Mouse (Mus musculus): ENCODE measurements around the gene Gpx6. TPM values are rescaled to one million over a fixed set of nuclear protein-coding genes. Genes with fewer than 3 reads are reported as not detected.

Gpx6 gene
- total RNA-seq, 2 experiments from 2014 or later = not detected

- intact Hi-C loops (cut with DNase I) = loop anchor here (10.0 kb wide), 1 partner anchor 1028 kb away; no protein-coding TSS in a partner anchor
- DNase-seq = no peak
Measured at GRCm38 (mm10) chr13:21322509-21323375, 10.8 kb downstream of the Gpx6 start.

- intact Hi-C loops (cut with DNase I) = loop anchor here (10.0 kb wide), 1 partner anchor 1029 kb away; no protein-coding TSS in a partner anchor
- no peak for DNase-seq
Measured at GRCm38 (mm10) chr13:21323405-21323804, 11.5 kb downstream of the Gpx6 start.

GRCm38 (mm10) chr13:21326191-21326590 is 14.3 kb downstream of the Gpx6 start:
- peak in 1 of 2 experiments; percentile 15 for DNase-seq
- intact Hi-C loops (cut with DNase I) = loop anchor here (2.0 to 10.0 kb wide), 5 partner anchors 47 to 1031 kb away; no protein-coding TSS in a partner anchor

- intact Hi-C loops (cut with DNase I) = loop anchor here (2.0 to 10.0 kb wide), 5 partner anchors 48 to 1032 kb away; no protein-coding TSS in a partner anchor
- DNase-seq = peak; percentile 83 to 90
Measured at GRCm38 (mm10) chr13:21326657-21327211, 14.8 kb downstream of the Gpx6 start.

- peak in 1 of 2 experiments; percentile 3 for DNase-seq
- intact Hi-C loops (cut with DNase I) = loop anchor here (2.0 to 10.0 kb wide), 5 partner anchors 49 to 1033 kb away; no protein-coding TSS in a partner anchor
Measured at GRCm38 (mm10) chr13:21327424-21327823, 15.5 kb downstream of the Gpx6 start.

GRCm38 (mm10) chr13:21346610-21347009 is 34.7 kb downstream of the Gpx6 start, which contains the start of gene Olfr1367:
Olfr1367 (plus strand) TSS chr13:21346910.
- intact Hi-C loops (cut with DNase I) = no loop called here
- DNase-seq = no peak

- intact Hi-C loops (cut with DNase I) = no loop called here
- no peak for DNase-seq
Measured at GRCm38 (mm10) chr13:21350593-21350992, 38.7 kb downstream of the Gpx6 start.

GRCm38 (mm10) chr13:21362621-21363248 is 50.8 kb downstream of the Gpx6 start, which contains the start of gene Zscan12:
Zscan12 (plus strand) TSS chr13:21362820.
- intact Hi-C loops (cut with DNase I) = loop anchor here (2.0 to 5.0 kb wide), 3 partner anchors 40 to 168 kb away; partner anchors contain the start of genes Zkscan3, Zkscan8 and Zscan26
- peak; percentile 93 to 94 for DNase-seq

- intact Hi-C loops (cut with DNase I) = loop anchor here (2.0 to 5.0 kb wide), 3 partner anchors 39 to 167 kb away; partner anchors contain the start of genes Zkscan3, Zkscan8 and Zscan26
- peak in 1 of 2 experiments; percentile 10 for DNase-seq
Measured at GRCm38 (mm10) chr13:21363719-21364118, 51.8 kb downstream of the Gpx6 start.

GRCm38 (mm10) chr13:21366635-21367034 is 54.7 kb downstream of the Gpx6 start:
- intact Hi-C loops (cut with DNase I) = no loop called here
- DNase-seq = no peak

Other genes starting within 250 kb of the Gpx6 start
- not detected for gene Olfr1370, start 237.2 kb upstream of the Gpx6 start, total RNA-seq (2021)
- gene Olfr1369-ps1, start 200.6 kb upstream of the Gpx6 start, total RNA-seq (2021) = not detected
- gene Olfr263, start 182.5 kb upstream of the Gpx6 start, total RNA-seq (2021) = not detected
- gene Olfr1368, start 166.3 kb upstream of the Gpx6 start, total RNA-seq (2021) = not detected
- gene Trim27, start 132.7 kb upstream of the Gpx6 start, total RNA-seq (2021) = 10 to 100 TPM; 26.9 to 33.6 TPM
- gene Gpx5, start 19.4 kb upstream of the Gpx6 start, total RNA-seq (2021) = not detected
- not detected for gene Olfr1367, start 34.8 kb downstream of the Gpx6 start, total RNA-seq (2021)
- gene Zscan12, start 50.7 kb downstream of the Gpx6 start, total RNA-seq (2021) = 1 to 10 TPM; 6.3 to 7.1 TPM
- gene Zkscan3, start 90.6 kb downstream of the Gpx6 start, total RNA-seq (2021) = 10 to 100 TPM; 38.9 to 39.0 TPM
- gene Pgbd1, start 128.9 kb downstream of the Gpx6 start, total RNA-seq (2021) = under 1 TPM; 0.36 to 0.89 TPM
- gene Zscan26, start 141.6 kb downstream of the Gpx6 start, total RNA-seq (2021) = 10 to 100 TPM; 20.6 to 22.4 TPM
- gene Nkapl, start 156.4 kb downstream of the Gpx6 start, total RNA-seq (2021) = under 1 TPM; 0.57 to 0.77 TPM
- 1 to 10 TPM; 1.7 to 2.4 TPM for gene Zkscan4, start 166.8 kb downstream of the Gpx6 start, total RNA-seq (2021)
- not detected for gene Gm10065, start 167.3 kb downstream of the Gpx6 start, total RNA-seq (2021)
- gene AK157302, start 183.1 kb downstream of the Gpx6 start, total RNA-seq (2021) = 10 to 100 TPM; 26.0 to 28.5 TPM
- 100 to 1,000 TPM; 216 to 225 TPM for gene Gm11273, start 189.3 kb downstream of the Gpx6 start, total RNA-seq (2021)
- gene Zkscan8, start 219.0 kb downstream of the Gpx6 start, total RNA-seq (2021) = 10 to 100 TPM; 13.9 to 18.1 TPM
- not detected for gene Olfr1366, start 230.7 kb downstream of the Gpx6 start, total RNA-seq (2021)
- gene Olfr1535, start 247.8 kb downstream of the Gpx6 start, total RNA-seq (2021) = not detected

All from heart, postnatal 10 days (tissue).